Mouse (Mus musculus) embryonic stem cell, embryonic (primary cell): ENCODE measurements at regions not wholly inside any gene's neighbourhood (a gene's known extent, or its start where the extent isn't known, plus 50 kb on each side); places are given as distances from the start of the nearest gene placed in this dataset.

Experiments used
- CTCF ChIA-PET, 4 experiments: fragments of 300-600 bp in 2 of 4; fragments of 350-600 bp in 2 of 4; sonication (Branson Sonifier 250); formaldehyde crosslinking; loops; one replicate each; lab custom pipeline; 2022; ENCODE audit warnings: inconsistent platforms in 2 of 4; lab: Charles Lee
- POLR2A ChIA-PET, 4 experiments: fragments of 300-600 bp in 2 of 4; fragments of 350-600 bp in 2 of 4; sonication (Branson Sonifier 250); formaldehyde crosslinking; loops; one replicate each; lab custom pipeline; 2022; ENCODE audit warnings: antibody characterized with exemption in 4 of 4, inconsistent platforms in 1 of 4; lab: Charles Lee

GRCm38 (mm10) chr1:88847333-88848091 is 145.5 kb upstream of the Arl4c start:
- CTCF ChIA-PET = no interaction called here
- POLR2A ChIA-PET = interaction anchor here in 1 of 4 experiments (0.5 to 1.1 kb wide), 3 partner anchors 38 to 997 kb away, joined by 3 read pairs; no protein-coding TSS in a partner anchor

GRCm38 (mm10) chr1:88848246-88848645 is 146.2 kb upstream of the Arl4c start:
- CTCF ChIA-PET = no interaction called here
- POLR2A ChIA-PET = interaction anchor here in 1 of 4 experiments (1.0 kb wide), 1 partner anchor 38 kb away, joined by 3 read pairs; no protein-coding TSS in a partner anchor

GRCm38 (mm10) chr1:88849421-88849820 is 147.4 kb upstream of the Arl4c start:
- ChIA-PET POLR2A (no interaction called here), CTCF (no interaction called here)

- POLR2A ChIA-PET = no interaction called here
Measured at GRCm38 (mm10) chr1:88851931-88852330, 149.9 kb upstream of the Arl4c start.

GRCm38 (mm10) chr1:88860871-88861589 is 159.0 kb upstream of the Arl4c start:
- ChIA-PET CTCF (interaction anchor here in 1 of 4 experiments (0.6 kb wide), 1 partner anchor 378 kb away, joined by 3 read pairs; no protein-coding TSS in a partner anchor), POLR2A (interaction anchor here in 1 of 4 experiments (0.6 kb wide), 1 partner anchor 102 kb away, joined by 4 read pairs; no protein-coding TSS in a partner anchor)

More at GRCm38 (mm10) chr1:88851931-88852330, 149.9 kb upstream of the Arl4c start:
- CTCF ChIA-PET = interaction anchor here in 1 of 4 experiments (0.6 kb wide), 1 partner anchor 218 kb away, joined by 3 read pairs; the partner anchor contains the start of gene Sh3bp4

- ChIA-PET POLR2A (no interaction called here), CTCF (no interaction called here)
Measured at GRCm38 (mm10) chr1:88861590-88861935, 159.5 kb upstream of the Arl4c start.

GRCm38 (mm10) chr1:88865436-88865835 is 163.4 kb upstream of the Arl4c start:
- POLR2A ChIA-PET = interaction anchor here in 1 of 4 experiments (0.6 kb wide), 1 partner anchor 26 kb away, joined by 3 read pairs; no protein-coding TSS in a partner anchor
- CTCF ChIA-PET = no interaction called here

- POLR2A ChIA-PET = no interaction called here
- CTCF ChIA-PET = interaction anchor here in 1 of 4 experiments (0.6 kb wide), 1 partner anchor 41 kb away, joined by 3 read pairs; no protein-coding TSS in a partner anchor
Measured at GRCm38 (mm10) chr1:88866571-88866970, 164.6 kb upstream of the Arl4c start.

- POLR2A ChIA-PET = interaction anchor here in 1 of 4 experiments (0.5 kb wide), 1 partner anchor 56 kb away, joined by 3 read pairs; no protein-coding TSS in a partner anchor
Measured at GRCm38 (mm10) chr1:88867138-88867537, 165.1 kb upstream of the Arl4c start.

GRCm38 (mm10) chr1:88869885-88870284 is 167.9 kb upstream of the Arl4c start:
- ChIA-PET POLR2A (interaction anchor here in 1 of 4 experiments (1.2 kb wide), 1 partner anchor 8 kb away, joined by 3 read pairs; no protein-coding TSS in a partner anchor), CTCF (interaction anchor here in 2 of 4 experiments (0.5 to 0.6 kb wide), 2 partner anchors 11 to 118 kb away, joined by 3 read pairs; no protein-coding TSS in a partner anchor)

More at GRCm38 (mm10) chr1:88867138-88867537, 165.1 kb upstream of the Arl4c start:
- CTCF ChIA-PET = no interaction called here

GRCm38 (mm10) chr1:88875356-88875755 is 173.3 kb upstream of the Arl4c start:
- POLR2A ChIA-PET = interaction anchor here in 1 of 4 experiments (1.0 kb wide), 2 partner anchors 12 to 49 kb away, joined by 3 read pairs; no protein-coding TSS in a partner anchor
- CTCF ChIA-PET = interaction anchor here in 1 of 4 experiments (0.6 kb wide), 1 partner anchor 1138 kb away, joined by 3 read pairs; no protein-coding TSS in a partner anchor

GRCm38 (mm10) chr1:88877441-88877840 is 175.4 kb upstream of the Arl4c start:
- ChIA-PET POLR2A (interaction anchor here in 1 of 4 experiments (0.6 kb wide), 1 partner anchor 701 kb away, joined by 3 read pairs; no protein-coding TSS in a partner anchor), CTCF (no interaction called here)

- ChIA-PET CTCF (no interaction called here), POLR2A (interaction anchor here in 2 of 4 experiments (0.5 to 1.0 kb wide), 3 partner anchors 10 to 873 kb away, joined by 3 to 4 read pairs (median 3); no protein-coding TSS in a partner anchor)
Measured at GRCm38 (mm10) chr1:88878831-88879230, 176.8 kb upstream of the Arl4c start.

GRCm38 (mm10) chr1:88879367-88879766 is 177.3 kb upstream of the Arl4c start:
- POLR2A ChIA-PET = interaction anchor here in 2 of 4 experiments (0.5 kb wide), 2 partner anchors 532 to 874 kb away, joined by 3 to 4 read pairs; no protein-coding TSS in a partner anchor

GRCm38 (mm10) chr1:88891041-88891440 is 179.2 kb upstream of the Sh3bp4 start:
- CTCF ChIA-PET = interaction anchor here in 2 of 4 experiments (0.8 to 1.4 kb wide), 2 partner anchors 300 to 301 kb away, joined by 3 to 11 read pairs; no protein-coding TSS in a partner anchor
- POLR2A ChIA-PET = interaction anchor here in 1 of 4 experiments (1.1 kb wide), 1 partner anchor 179 kb away, joined by 3 read pairs; the partner anchor contains the start of gene Sh3bp4

More at GRCm38 (mm10) chr1:88879367-88879766, 177.3 kb upstream of the Arl4c start:
- CTCF ChIA-PET = no interaction called here

- CTCF ChIA-PET = interaction anchor here in 2 of 4 experiments (0.6 to 1.0 kb wide), 2 partner anchors 229 to 741 kb away, joined by 3 read pairs; no protein-coding TSS in a partner anchor
- POLR2A ChIA-PET = interaction anchor here in 1 of 4 experiments (0.7 to 1.3 kb wide), 2 partner anchors 35 to 168 kb away, joined by 3 read pairs; partner anchors contain the start of gene Sh3bp4
Measured at GRCm38 (mm10) chr1:88902426-88902825, 167.8 kb upstream of the Sh3bp4 start.

GRCm38 (mm10) chr1:88907766-88908463 is 162.3 kb upstream of the Sh3bp4 start:
- CTCF ChIA-PET = interaction anchor here in 1 of 4 experiments (0.6 kb wide), 1 partner anchor 42 kb away, joined by 3 read pairs; no protein-coding TSS in a partner anchor

More at GRCm38 (mm10) chr1:88907766-88908463, 162.3 kb upstream of the Sh3bp4 start:
- POLR2A ChIA-PET = interaction anchor here in 1 of 4 experiments (0.6 kb wide), 1 partner anchor 574 kb away, joined by 3 read pairs; no protein-coding TSS in a partner anchor
